Mouse (Mus musculus) C2C12 (cell line): ENCODE data around the gene Ttll8. TPM values are rescaled to one million over a fixed set of nuclear protein-coding genes. Genes with fewer than 3 reads are reported as not detected.

ENCODE experiments used
- H3K27me3 ChIP-seq: one replicate; pipeline ENCODE4 v1.6.1; 2011; ENCODE audit not compliant: control insufficient read depth, insufficient read depth, insufficient read length
- H3K36me3 ChIP-seq: one replicate; pipeline ENCODE4 v1.6.1; 2011; ENCODE audit not compliant: control insufficient read depth, insufficient read depth
- H3K4me3 ChIP-seq: one replicate; pipeline ENCODE4 v1.5.1; 2011; ENCODE audit warnings: mild to moderate bottlenecking, control low read depth; ENCODE audit not compliant: poor library complexity, insufficient read depth, severe bottlenecking
- H3K79me2 ChIP-seq: one replicate; pipeline ENCODE4 v1.6.1; 2011; ENCODE audit not compliant: control insufficient read depth, insufficient read depth
- H3K79me3 ChIP-seq: one replicate; pipeline ENCODE4 v1.6.1; 2011; ENCODE audit warnings: low read depth, control low read depth
- H3ac ChIP-seq: one replicate; pipeline ENCODE3; 2011; ENCODE audit warnings: low read depth; ENCODE audit not compliant: control insufficient read depth, insufficient read length
- CEBPB ChIP-seq: IDR thresholded peaks from one replicate; pipeline ENCODE4 v1.6.1; 2011; ENCODE audit warnings: low read depth, mild to moderate bottlenecking, control low read depth, moderate library complexity
- CTCF ChIP-seq: IDR thresholded peaks from one replicate; pipeline ENCODE4 v1.5.1; 2011; ENCODE audit not compliant: control insufficient read depth, insufficient read depth, insufficient read length
- FOSL1 ChIP-seq: IDR thresholded peaks from one replicate; pipeline ENCODE4 v1.8.0; 2011; ENCODE audit warnings: mild to moderate bottlenecking, low read length; ENCODE audit not compliant: poor library complexity, insufficient read depth, severe bottlenecking
- MAX ChIP-seq: IDR thresholded peaks from one replicate; pipeline ENCODE4 v1.6.1; 2011; ENCODE audit warnings: mild to moderate bottlenecking, control low read depth
- MYOD1 ChIP-seq: IDR thresholded peaks from one replicate; pipeline ENCODE4 v1.6.1; 2011; ENCODE audit warnings: low read depth; ENCODE audit not compliant: control insufficient read depth, insufficient read length
- MYOG ChIP-seq: IDR thresholded peaks from one replicate; pipeline ENCODE4 v1.6.1; 2011; ENCODE audit not compliant: control insufficient read depth, insufficient read length; ENCODE audit errors: extremely low read depth
- USF1 ChIP-seq: IDR thresholded peaks from one replicate; pipeline ENCODE4 v1.6.1; 2011; ENCODE audit warnings: low read depth, mild to moderate bottlenecking, control low read depth, moderate library complexity
- polyA plus RNA-seq: library from polyadenylated mRNA; unstranded; fragments of >200 nt; fragmentation: generic; extraction: Trizol; gene quantifications from one replicate; pipeline ENCODE4 v1.2.1, GENCODE M21; 2012; ENCODE audit warnings: missing spikeins

Ttll8 gene
- polyA plus RNA-seq, 1 experiment: not detected

GRCm38 (mm10) chr15:88874061-88874460, 80.2 kb downstream of the Ttll8 start:
- no peak for TF ChIP-seq CTCF
- no peak for TF ChIP-seq MYOD1
- no peak for TF ChIP-seq USF1
- no peak for TF ChIP-seq MAX
- no peak for TF ChIP-seq MYOG
- no peaks in the 10 kb centered on the region for H3K36me3 ChIP-seq

GRCm38 (mm10) chr15:88870418-88871185, 83.6 kb downstream of the Ttll8 start:
- TF ChIP-seq MYOD1 (no peak), CTCF (no peak), CEBPB (no peak), FOSL1 (no peak)
- H3K79me3 ChIP-seq: peaks cover 1% of the 10 kb centered on the region
- H3K36me3 ChIP-seq: peaks cover 14% of the 10 kb centered on the region
- no peak overlapping the region for H3ac ChIP-seq
- H3K4me3 ChIP-seq: no peak overlapping the region
- peaks cover 13% of the 10 kb centered on the region for H3K79me2 ChIP-seq
- no peaks in the 10 kb centered on the region for H3K27me3 ChIP-seq

More at GRCm38 (mm10) chr15:88874061-88874460, 80.2 kb downstream of the Ttll8 start:
- Histone ChIP-seq H3K4me3 (no peak overlapping the region), H3ac (no peak overlapping the region), H3K79me2 (no peaks in the 10 kb centered on the region), H3K27me3 (no peaks in the 10 kb centered on the region), H3K79me3 (no peaks in the 10 kb centered on the region)

DNA sequence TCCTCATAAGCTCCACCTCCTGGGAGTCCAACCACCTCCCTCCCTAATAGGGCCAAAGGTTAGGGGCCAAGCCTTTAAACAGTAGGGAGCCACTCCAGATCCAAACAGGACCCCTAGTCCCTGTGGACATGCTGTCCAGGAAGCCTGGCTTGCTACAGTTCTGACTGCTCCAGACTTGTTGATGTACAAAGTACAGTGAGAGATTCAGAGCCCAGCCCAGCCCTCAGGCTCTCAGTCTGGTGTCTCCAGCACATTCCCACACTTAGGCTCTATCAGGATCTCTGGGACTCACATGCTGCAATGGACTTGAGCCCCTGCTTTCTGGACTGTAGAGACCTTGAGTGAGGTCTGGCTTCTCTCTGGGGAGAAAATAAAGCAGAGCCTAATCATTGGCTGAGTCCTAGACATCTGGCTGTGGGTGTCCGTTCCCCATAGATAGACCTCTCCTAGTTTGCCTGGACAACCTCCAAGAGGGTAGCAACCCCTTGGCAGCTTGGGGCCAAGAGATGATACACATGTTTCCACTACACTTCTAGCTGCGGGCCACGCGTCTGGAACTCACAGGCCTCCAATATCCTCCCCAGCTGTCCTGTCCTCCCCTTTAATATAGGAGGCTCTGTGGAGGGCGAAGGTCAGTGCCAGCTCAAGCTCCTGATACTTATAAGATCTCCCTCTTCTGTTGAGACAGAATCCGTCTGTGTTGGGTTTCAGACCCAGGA, 86.0 kb downstream of the Ttll8 start:
- Histone ChIP-seq H3K36me3 (peaks cover 33% of the 10 kb centered on the region), H3K79me3 (peaks cover 24% of the 10 kb centered on the region), H3K79me2 (peaks cover 38% of the 10 kb centered on the region), H3K27me3 (no peaks in the 10 kb centered on the region), H3K4me3 (no peak overlapping the region), H3ac (no peak overlapping the region)
- TF ChIP-seq MYOG (no peak), CEBPB (no peak)

- Histone ChIP-seq H3ac (no peak overlapping the region), H3K36me3 (peaks cover 35% of the 10 kb centered on the region), H3K79me2 (peaks cover 44% of the 10 kb centered on the region), H3K79me3 (peaks cover 29% of the 10 kb centered on the region), H3K27me3 (no peaks in the 10 kb centered on the region), H3K4me3 (no peak overlapping the region)
- TF ChIP-seq MYOG: no peak
- TF ChIP-seq CEBPB: no peak
- no peak for TF ChIP-seq USF1
- TF ChIP-seq CTCF: no peak
- TF ChIP-seq FOSL1: no peak
- no peak for TF ChIP-seq MYOD1
- no peak for TF ChIP-seq MAX
These were observed 86.7 kb downstream of the Ttll8 start for GRCm38 (mm10) chr15:88867368-88868023.

- H3K36me3 ChIP-seq: peaks cover 35% of the 10 kb centered on the region
- TF ChIP-seq CEBPB (no peak), MYOG (no peak), MAX (no peak), USF1 (no peak), FOSL1 (no peak), CTCF (no peak), MYOD1 (no peak)
- no peak overlapping the region for H3K4me3 ChIP-seq
- H3K27me3 ChIP-seq: no peaks in the 10 kb centered on the region
- peaks cover 29% of the 10 kb centered on the region for H3K79me3 ChIP-seq
- no peak overlapping the region for H3ac ChIP-seq
- H3K79me2 ChIP-seq: peaks cover 47% of the 10 kb centered on the region
These were observed 87.3 kb downstream of the Ttll8 start for GRCm38 (mm10) chr15:88866934-88867356.
